Mouse (Mus musculus) stomach, adult 2 months (tissue): ENCODE measurements around the gene Mup1. TPM values are rescaled to one million over a fixed set of nuclear protein-coding genes. Genes with fewer than 3 reads are reported as not detected.

ENCODE experiments used
- polyA plus RNA-seq: library from polyadenylated mRNA; depleted of rRNA; stranded (reverse); fragments of >200 nt; gene quantifications from 2 replicates; pipeline ENCODE4 v1.2.3, GENCODE M21; 2012; rRNA removed

Mup1 gene
- polyA plus RNA-seq = not detected in 2 replicates

GRCm38 (mm10) chr4:60501860-60502259, at the start of gene Mup1:
Gene Mup1, minus strand, starts transcription at chr4:60501960.

Other genes starting within 250 kb of the Mup1 start
- gene Mup9, start 80.0 kb downstream of the Mup1 start, polyA plus RNA-seq = not detected in 2 replicates
- gene Mup10, start 80.2 kb upstream of the Mup1 start, polyA plus RNA-seq = not detected in 2 replicates
- not detected in 2 replicates for gene Mup11, start 160.5 kb upstream of the Mup1 start, polyA plus RNA-seq
- gene Mup12, start 239.4 kb upstream of the Mup1 start, polyA plus RNA-seq = not detected in 2 replicates